Mouse (Mus musculus): Measurements from ENCODE around the gene Msh3. TPM values are rescaled to one million over a fixed set of nuclear protein-coding genes. Genes with fewer than 3 reads are reported as not detected.

Msh3 gene
- polyA plus RNA-seq, 1 experiment from 2014 or later = 32.7 TPM

Other genes starting within 250 kb of the Msh3 start
- gene Rasgrf2, start 223.3 kb downstream of the Msh3 start, polyA plus RNA-seq (2016; fragmentation: Nextera tagmentation; extraction: Ambion mirVana) = 0.64 and 0.88 TPM in 2 replicates
- 1.1 and 1.2 TPM in 2 replicates for gene Gm20379, start 49.0 kb downstream of the Msh3 start, polyA plus RNA-seq (2016; fragmentation: Nextera tagmentation; extraction: Ambion mirVana)
- gene Dhfr, start 277 bp downstream of the Msh3 start, polyA plus RNA-seq (2016; fragmentation: Nextera tagmentation; extraction: Ambion mirVana) = 11.1 and 11.4 TPM in 2 replicates
- gene Ankrd34b, start 70.9 kb upstream of the Msh3 start, polyA plus RNA-seq (2016; fragmentation: Nextera tagmentation; extraction: Ambion mirVana) = 0.28 and 0.51 TPM in 2 replicates
- gene Fam151b, start 129.0 kb upstream of the Msh3 start, polyA plus RNA-seq (2016; fragmentation: Nextera tagmentation; extraction: Ambion mirVana) = 0.18 TPM in 1 of 2 replicates, not detected in the other
- 13.0 and 14.0 TPM in 2 replicates for gene Zfyve16, start 175.9 kb upstream of the Msh3 start, polyA plus RNA-seq (2016; fragmentation: Nextera tagmentation; extraction: Ambion mirVana)
- gene Spz1, start 221.2 kb upstream of the Msh3 start, polyA plus RNA-seq (2016; fragmentation: Nextera tagmentation; extraction: Ambion mirVana) = not detected in 2 replicates

Measured in hindbrain, embryonic 12.5 days (tissue).